Mouse (Mus musculus) cortical plate, adult 2 months (tissue): ENCODE results near the gene Syn2. TPM values are rescaled to one million over a fixed set of nuclear protein-coding genes. Genes with fewer than 3 reads are reported as not detected.

Experiments
- H3K27ac ChIP-seq: fragments of 200-500 bp; 2 replicates; pipeline ENCODE4 v1.5.1; 2012; ENCODE audit warnings: low read length, control low read depth, inconsistent platforms; ENCODE audit not compliant: insufficient read depth
- H3K4me1 ChIP-seq: fragments of 200-500 bp; 2 replicates; pipeline ENCODE4 v1.6.1; 2011; ENCODE audit warnings: low read length; ENCODE audit not compliant: control insufficient read depth, insufficient read depth
- H3K4me3 ChIP-seq: fragments of 200-500 bp; 2 replicates; pipeline ENCODE4 v1.5.1; 2011; ENCODE audit warnings: mild to moderate bottlenecking, low read length, control low read depth; ENCODE audit not compliant: insufficient read depth
- CTCF ChIP-seq: fragments of 200-500 bp; IDR thresholded peaks from 2 replicates; pipeline ENCODE4 v1.5.1; 2011; ENCODE audit warnings: mild to moderate bottlenecking, control low read depth, low read length; ENCODE audit not compliant: insufficient read depth; ENCODE audit errors: extremely low read depth
- POLR2A ChIP-seq: fragments of 200-500 bp; IDR thresholded peaks from 2 replicates; pipeline ENCODE4 v1.6.1; 2011; ENCODE audit warnings: mild to moderate bottlenecking, low read length, control low read depth; ENCODE audit not compliant: insufficient read depth; ENCODE audit errors: extremely low read depth
- polyA plus RNA-seq: library from polyadenylated mRNA; depleted of rRNA; stranded (reverse); fragments of >200 nt; gene quantifications from 2 replicates; pipeline ENCODE4 v1.2.3, GENCODE M21; 2012; rRNA removed

Syn2 gene
- polyA plus RNA-seq, 1 experiment, result 366 TPM

- Histone ChIP-seq H3K4me1 (peaks cover 8% of the 10 kb centered on the region), H3K27ac (peak overlapping the region; percentile 76), H3K4me3 (no peak overlapping the region)
- TF ChIP-seq CTCF, result no peak
- no peak for TF ChIP-seq POLR2A
These were observed 186.4 kb downstream of the Syn2 start for GRCm38 (mm10) chr6:115320927-115321714.

DNA sequence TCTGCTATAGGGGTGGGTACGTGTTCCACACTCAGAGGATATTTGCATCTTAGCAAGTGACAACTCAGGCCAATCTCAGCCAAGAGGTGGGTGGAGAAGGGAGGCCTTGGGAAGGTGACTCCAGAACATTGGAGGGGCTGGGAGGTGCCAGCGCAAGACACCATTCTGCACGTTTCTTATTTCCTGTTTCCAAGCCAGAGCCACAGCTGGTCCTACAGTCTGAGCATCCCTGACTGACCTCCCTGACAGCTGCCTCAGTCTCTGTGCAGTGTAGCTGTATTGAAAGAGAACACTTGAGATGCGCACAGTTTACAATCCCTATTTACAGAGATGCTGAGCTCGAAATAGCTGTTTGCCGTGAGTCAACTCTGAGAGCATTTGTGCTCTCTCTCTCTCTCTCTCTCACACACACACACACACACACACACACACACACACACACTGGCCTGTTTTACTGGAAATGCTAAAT lies 187.2 kb downstream of the Syn2 start:
- Histone ChIP-seq H3K27ac (peak overlapping the region; percentile 76), H3K4me3 (no peak overlapping the region), H3K4me1 (peaks cover 8% of the 10 kb centered on the region)
- TF ChIP-seq CTCF, result no peak
- no peak for TF ChIP-seq POLR2A

- Histone ChIP-seq H3K27ac (no peak overlapping the region), H3K4me1 (peaks cover 8% of the 10 kb centered on the region)
- TF ChIP-seq POLR2A (no peak), CTCF (no peak)
These were observed 188.3 kb downstream of the Syn2 start for GRCm38 (mm10) chr6:115322956-115323355.

DNA sequence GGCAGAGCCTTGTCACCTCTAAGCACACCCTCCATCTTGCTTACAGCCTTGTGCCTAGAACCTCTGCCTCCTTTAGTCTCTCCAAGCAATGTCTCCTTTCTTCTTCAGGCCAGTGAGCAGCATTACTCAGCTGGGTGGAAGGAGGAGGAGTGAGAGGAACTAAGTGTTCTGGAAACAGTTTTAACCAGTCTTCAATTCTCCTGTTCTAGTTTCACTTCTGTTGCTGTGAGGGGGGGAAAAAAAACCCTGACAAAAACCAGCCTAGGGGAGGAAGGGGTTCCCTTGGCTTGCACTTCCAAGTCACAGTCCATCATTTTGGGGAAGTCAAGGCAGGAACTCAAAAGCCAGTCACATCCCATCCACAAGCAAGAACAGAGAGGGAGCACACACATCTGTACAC lies 196.3 kb downstream of the Syn2 start:
- TF ChIP-seq CTCF, result no peak
- TF ChIP-seq POLR2A, result no peak
- no peaks in the 10 kb centered on the region; the same call in 1 of the 2 replicates for H3K4me1 ChIP-seq

More at GRCm38 (mm10) chr6:115322956-115323355, 188.3 kb downstream of the Syn2 start:
- H3K4me3 ChIP-seq, result no peak overlapping the region

More for the DNA sequence above, 196.3 kb downstream of the Syn2 start:
- H3K4me3 ChIP-seq, result no peak overlapping the region
- no peak overlapping the region for H3K27ac ChIP-seq

Other genes with a start within 250 kb of the Syn2 start
- gene Vgll4, start 164.9 kb upstream of the Syn2 start, polyA plus RNA-seq, result 42.8 and 44.8 TPM in 2 replicates
- 18.4 and 20.2 TPM in 2 replicates for gene Tamm41, start 97.0 kb upstream of the Syn2 start, polyA plus RNA-seq
- gene Gm17482, start 92.4 kb downstream of the Syn2 start, polyA plus RNA-seq, result not detected in 2 replicates
- 30.4 and 31.4 TPM in 2 replicates for gene Timp4, start 117.3 kb downstream of the Syn2 start, polyA plus RNA-seq
- 9.0 and 10.0 TPM in 2 replicates for gene Pparg, start 226.0 kb downstream of the Syn2 start, polyA plus RNA-seq